Mouse (Mus musculus): ENCODE measurements around the gene Ppp1r9b. TPM values are rescaled to one million over a fixed set of nuclear protein-coding genes. Genes with fewer than 3 reads are reported as not detected.

The Ppp1r9b gene
- total and polyA plus RNA-seq, 2 experiments: 2.6 to 3.6 TPM

- no peaks in the 10 kb centered on the region for H3K79me2 ChIP-seq (ENCODE audit: control insufficient read depth, insufficient read depth, low read length)
- no peaks in the 10 kb centered on the region for H3K36me3 ChIP-seq (ENCODE audit: control insufficient read depth, insufficient read depth, low read length)
- H3K4me1 ChIP-seq (ENCODE audit: control insufficient read depth, insufficient read depth, low read length): peaks cover 4% of the 10 kb centered on the region; the same call in 1 of the 2 replicates
- peaks cover under 1% of the 10 kb centered on the region; the same call in 1 of the 2 replicates for H3K27me3 ChIP-seq (ENCODE audit: control insufficient read depth, insufficient read depth, low read length)
- no peak overlapping the region for H3K27ac ChIP-seq (replicated peaks; ENCODE audit: insufficient read depth, low read depth, low read length)
- no peak overlapping the region for H3K9ac ChIP-seq (ENCODE audit: low read depth, low read length)
- no peak overlapping the region for H3K4me3 ChIP-seq (ENCODE audit: insufficient read depth, low read depth, low read length)
- TF ChIP-seq POLR2A (IDR thresholded peaks at IDR 0.05; ENCODE audit: extremely low read depth, insufficient read depth, low read length): no peak
- 67% methylated on average over 2 of the region's 2 CpGs for WGBS
- no peak for DNase-seq (ENCODE audit: extremely low read depth, low read depth, low spot score)
Measured at GRCm38 (mm10) chr11:94986435-94986834, 4.4 kb upstream of the Ppp1r9b start.

GRCm38 (mm10) chr11:94987341-94987740 is 3.5 kb upstream of the Ppp1r9b start:
- H3K27ac ChIP-seq (replicated peaks; ENCODE audit: insufficient read depth, low read depth, low read length): no peak overlapping the region
- peaks cover 2% of the 10 kb centered on the region; the same call in 1 of the 2 replicates for H3K79me2 ChIP-seq (ENCODE audit: control insufficient read depth, insufficient read depth, low read length)
- WGBS: 48% methylated on average over 6 of the region's 6 CpGs
- H3K4me1 ChIP-seq (ENCODE audit: control insufficient read depth, insufficient read depth, low read length): peaks cover 4% of the 10 kb centered on the region; the same call in 1 of the 2 replicates
- H3K4me3 ChIP-seq (ENCODE audit: insufficient read depth, low read depth, low read length): no peak overlapping the region
- peaks cover 9% of the 10 kb centered on the region for H3K27me3 ChIP-seq (ENCODE audit: control insufficient read depth, insufficient read depth, low read length)
- no peak overlapping the region for H3K9ac ChIP-seq (ENCODE audit: low read depth, low read length)
- DNase-seq (ENCODE audit: extremely low read depth, low read depth, low spot score): no peak
- no peak for TF ChIP-seq CTCF (IDR thresholded peaks at IDR 0.05; ENCODE audit: low read depth, low read length)
- no peak for TF ChIP-seq POLR2A (IDR thresholded peaks at IDR 0.05; ENCODE audit: extremely low read depth, insufficient read depth, low read length)
- no peaks in the 10 kb centered on the region for H3K36me3 ChIP-seq (ENCODE audit: control insufficient read depth, insufficient read depth, low read length)

- TF ChIP-seq CTCF (IDR thresholded peaks at IDR 0.05; ENCODE audit: low read depth, low read length) (no peak), POLR2A (IDR thresholded peaks at IDR 0.05; ENCODE audit: extremely low read depth, insufficient read depth, low read length) (no peak)
- Histone ChIP-seq H3K27ac (replicated peaks; ENCODE audit: insufficient read depth, low read depth, low read length) (no peak overlapping the region), H3K79me2 (ENCODE audit: control insufficient read depth, insufficient read depth, low read length) (peaks cover 4% of the 10 kb centered on the region; the same call in 1 of the 2 replicates), H3K36me3 (ENCODE audit: control insufficient read depth, insufficient read depth, low read length) (no peaks in the 10 kb centered on the region), H3K4me1 (ENCODE audit: control insufficient read depth, insufficient read depth, low read length) (peaks cover 4% of the 10 kb centered on the region; the same call in 1 of the 2 replicates), H3K27me3 (ENCODE audit: control insufficient read depth, insufficient read depth, low read length) (peaks cover 10% of the 10 kb centered on the region), H3K9ac (ENCODE audit: low read depth, low read length) (no peak overlapping the region), H3K4me3 (ENCODE audit: insufficient read depth, low read depth, low read length) (no peak overlapping the region)
- 87% methylated on average over 8 of the region's 8 CpGs for WGBS
- no peak for DNase-seq (ENCODE audit: extremely low read depth, low read depth, low spot score)
Measured at GRCm38 (mm10) chr11:94987851-94988250, 3.0 kb upstream of the Ppp1r9b start.

GRCm38 (mm10) chr11:94988780-94989561 is 1.9 kb upstream of the Ppp1r9b start:
- peaks cover 4% of the 10 kb centered on the region; the same call in 1 of the 2 replicates for H3K4me1 ChIP-seq (ENCODE audit: control insufficient read depth, insufficient read depth, low read length)
- peaks cover 10% of the 10 kb centered on the region for H3K27me3 ChIP-seq (ENCODE audit: control insufficient read depth, insufficient read depth, low read length)
- H3K27ac ChIP-seq (replicated peaks; ENCODE audit: insufficient read depth, low read depth, low read length): peak overlapping the region; percentile 64
- peak overlapping the region; percentile 20 for H3K9ac ChIP-seq (ENCODE audit: low read depth, low read length)
- H3K36me3 ChIP-seq (ENCODE audit: control insufficient read depth, insufficient read depth, low read length): no peaks in the 10 kb centered on the region
- H3K79me2 ChIP-seq (ENCODE audit: control insufficient read depth, insufficient read depth, low read length): peaks cover 4% of the 10 kb centered on the region; the same call in 1 of the 2 replicates
- TF ChIP-seq POLR2A (IDR thresholded peaks at IDR 0.05; ENCODE audit: extremely low read depth, insufficient read depth, low read length) (no peak), CTCF (IDR thresholded peaks at IDR 0.05; ENCODE audit: low read depth, low read length) (no peak)
- H3K4me3 ChIP-seq (ENCODE audit: insufficient read depth, low read depth, low read length): no peak overlapping the region; the same call in 1 of the 2 replicates
- DNase-seq (ENCODE audit: extremely low read depth, low read depth, low spot score): no peak
- WGBS: 64% methylated on average over 10 of the region's 10 CpGs

- H3K36me3 ChIP-seq (ENCODE audit: control insufficient read depth, insufficient read depth, low read length): no peaks in the 10 kb centered on the region
- H3K79me2 ChIP-seq (ENCODE audit: control insufficient read depth, insufficient read depth, low read length): peaks cover 4% of the 10 kb centered on the region; the same call in 1 of the 2 replicates
- peaks cover 4% of the 10 kb centered on the region; the same call in 1 of the 2 replicates for H3K4me1 ChIP-seq (ENCODE audit: control insufficient read depth, insufficient read depth, low read length)
- H3K9ac ChIP-seq (ENCODE audit: low read depth, low read length): peak overlapping the region; percentile 37
- peak overlapping the region; percentile 64 for H3K27ac ChIP-seq (replicated peaks; ENCODE audit: insufficient read depth, low read depth, low read length)
- WGBS: 23% methylated on average over 12 of the region's 12 CpGs
- peak overlapping the region; percentile 27 for H3K4me3 ChIP-seq (ENCODE audit: insufficient read depth, low read depth, low read length)
- DNase-seq (ENCODE audit: extremely low read depth, low read depth, low spot score): peak; percentile 64
- peaks cover 10% of the 10 kb centered on the region for H3K27me3 ChIP-seq (ENCODE audit: control insufficient read depth, insufficient read depth, low read length)
- no peak for TF ChIP-seq CTCF (IDR thresholded peaks at IDR 0.05; ENCODE audit: low read depth, low read length)
- TF ChIP-seq POLR2A (IDR thresholded peaks at IDR 0.05; ENCODE audit: extremely low read depth, insufficient read depth, low read length): no peak
Measured at GRCm38 (mm10) chr11:94989562-94990017, 1.2 kb upstream of the Ppp1r9b start.
